Mouse (Mus musculus) E14TG2a.4 (cell line): ENCODE measurements around the gene Coa3.
A peak's percentile ranks its signal among the peaks of the same experiment; 100 is the strongest.

Source experiments
- H3K27me3 ChIP-seq: 2 replicates; pipeline ENCODE4 v1.6.1; 2014; ENCODE audit warnings: low read length, control low read depth; ENCODE audit not compliant: insufficient read depth
- H3K36me3 ChIP-seq: 2 replicates; pipeline ENCODE4 v1.6.1; 2014; ENCODE audit warnings: low read length, control low read depth; ENCODE audit not compliant: insufficient read depth
- H3K4me1 ChIP-seq: replicated peaks from 2 replicates; pipeline ENCODE4 v1.6.1; 2014; ENCODE audit warnings: low read depth, low read length, control low read depth
- H3K4me3 ChIP-seq: replicated peaks from 2 replicates; pipeline ENCODE4 v1.5.1; 2014; ENCODE audit warnings: mild to moderate bottlenecking, low read length
- H3K9me3 ChIP-seq: 2 replicates; pipeline ENCODE4 v1.6.1; 2014; ENCODE audit warnings: low read length, control low read depth
- CTCF ChIP-seq: conservative IDR thresholded peaks from 2 replicates; pipeline ENCODE4 v1.5.1; 2014; ENCODE audit warnings: low read length
- NANOG ChIP-seq: IDR thresholded peaks from 2 replicates; pipeline ENCODE4 v1.6.1; 2014; ENCODE audit warnings: borderline replicate concordance, low read length, mixed read lengths
- POU5F1 ChIP-seq: IDR thresholded peaks from 2 replicates; pipeline ENCODE4 v1.6.1; 2014; ENCODE audit warnings: low read length, borderline replicate concordance

The Coa3 gene

DNA sequence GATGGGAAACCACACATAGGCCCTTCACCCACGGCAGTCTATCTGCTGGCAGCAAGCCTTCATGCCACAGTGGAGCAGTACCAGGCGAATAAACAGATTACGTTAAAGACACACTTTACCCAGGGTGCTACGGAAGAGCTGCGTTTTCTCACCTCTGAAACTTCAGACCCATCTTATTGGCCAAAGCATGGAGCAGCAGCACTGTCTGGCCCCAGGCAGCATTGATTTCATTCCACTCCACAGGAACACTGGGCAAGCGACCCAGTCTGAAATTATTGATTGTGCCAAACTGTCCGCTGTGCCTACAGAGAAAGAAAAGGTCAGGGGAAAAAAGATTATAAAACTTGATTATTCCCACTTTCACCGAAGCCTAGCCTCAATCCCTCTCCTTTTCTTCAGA lies 12.3 kb upstream of the Coa3 start:
- H3K9me3 ChIP-seq = no peaks in the 10 kb centered on the region
- no peak overlapping the region for H3K4me3 ChIP-seq
- no peaks in the 10 kb centered on the region for H3K27me3 ChIP-seq
- H3K4me1 ChIP-seq = peaks cover 12% of the 10 kb centered on the region
- TF ChIP-seq NANOG = no peak
- TF ChIP-seq CTCF = no peak
- no peak for TF ChIP-seq POU5F1
- H3K36me3 ChIP-seq = peaks cover 95% of the 10 kb centered on the region

DNA sequence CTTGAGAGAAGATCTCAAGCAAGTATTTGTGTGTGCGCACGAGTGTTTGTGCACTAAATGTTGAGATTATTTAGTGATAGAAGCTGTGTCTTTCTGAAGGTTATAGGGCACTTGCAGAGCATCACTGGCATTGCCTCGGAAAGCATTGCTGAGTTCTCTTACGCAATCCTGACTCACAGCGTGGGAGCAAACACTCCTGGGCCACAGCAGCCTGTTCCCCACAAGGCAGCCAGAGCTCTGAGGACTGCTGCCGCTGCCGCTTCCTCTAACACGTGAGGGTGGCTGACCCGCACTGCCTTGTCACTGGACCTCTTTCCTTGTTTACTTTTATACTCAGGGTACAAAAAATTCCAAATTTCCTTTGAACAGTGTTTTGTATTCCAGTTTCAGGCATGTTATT lies 8.4 kb upstream of the Coa3 start:
- Histone ChIP-seq H3K4me3 (no peak overlapping the region), H3K36me3 (peaks cover 82% of the 10 kb centered on the region), H3K4me1 (peaks cover 15% of the 10 kb centered on the region), H3K27me3 (no peaks in the 10 kb centered on the region), H3K9me3 (no peaks in the 10 kb centered on the region)
- TF ChIP-seq NANOG (no peak), POU5F1 (no peak), CTCF (no peak)

GRCm38 (mm10) chr11:101283805-101284204 lies 4.9 kb upstream of the Coa3 start:
- Histone ChIP-seq H3K4me3 (no peak overlapping the region), H3K27me3 (peaks cover 18% of the 10 kb centered on the region), H3K36me3 (peaks cover 47% of the 10 kb centered on the region), H3K9me3 (no peaks in the 10 kb centered on the region), H3K4me1 (peaks cover 27% of the 10 kb centered on the region)
- no peak for TF ChIP-seq CTCF
- TF ChIP-seq POU5F1 = no peak
- TF ChIP-seq NANOG = no peak

- Histone ChIP-seq H3K27me3 (peaks cover 18% of the 10 kb centered on the region), H3K36me3 (peaks cover 38% of the 10 kb centered on the region), H3K4me3 (no peak overlapping the region), H3K4me1 (peaks cover 31% of the 10 kb centered on the region), H3K9me3 (no peaks in the 10 kb centered on the region)
- no peak for TF ChIP-seq POU5F1
- TF ChIP-seq NANOG = no peak
- no peak for TF ChIP-seq CTCF
Measured at GRCm38 (mm10) chr11:101282896-101283295, 4.0 kb upstream of the Coa3 start.

DNA sequence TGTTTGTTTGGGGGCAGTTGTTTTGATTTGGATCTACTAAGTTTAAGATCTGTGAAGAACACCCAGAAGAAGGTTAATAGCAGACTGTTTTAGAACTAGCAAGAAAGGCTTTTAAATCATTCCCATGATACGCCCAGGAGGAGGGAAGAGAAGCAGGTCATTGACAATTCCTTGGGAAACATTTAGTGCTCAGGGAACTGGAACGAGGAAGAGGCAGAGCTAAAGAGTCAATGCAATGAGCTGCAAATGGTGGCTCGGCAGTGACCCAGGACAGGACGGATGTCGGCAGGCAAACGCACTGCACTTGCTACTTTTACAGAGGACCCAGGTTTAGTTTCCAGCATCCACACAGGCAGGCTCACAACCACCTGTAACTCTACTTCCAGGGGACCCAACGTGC lies 1.9 kb upstream of the Coa3 start:
- peaks cover 52% of the 10 kb centered on the region for H3K4me1 ChIP-seq
- TF ChIP-seq CTCF (no peak), NANOG (no peak), POU5F1 (no peak)
- H3K4me3 ChIP-seq = no peak overlapping the region
- H3K27me3 ChIP-seq = peaks cover 32% of the 10 kb centered on the region
- H3K36me3 ChIP-seq = peaks cover 34% of the 10 kb centered on the region
- H3K9me3 ChIP-seq = no peaks in the 10 kb centered on the region

DNA sequence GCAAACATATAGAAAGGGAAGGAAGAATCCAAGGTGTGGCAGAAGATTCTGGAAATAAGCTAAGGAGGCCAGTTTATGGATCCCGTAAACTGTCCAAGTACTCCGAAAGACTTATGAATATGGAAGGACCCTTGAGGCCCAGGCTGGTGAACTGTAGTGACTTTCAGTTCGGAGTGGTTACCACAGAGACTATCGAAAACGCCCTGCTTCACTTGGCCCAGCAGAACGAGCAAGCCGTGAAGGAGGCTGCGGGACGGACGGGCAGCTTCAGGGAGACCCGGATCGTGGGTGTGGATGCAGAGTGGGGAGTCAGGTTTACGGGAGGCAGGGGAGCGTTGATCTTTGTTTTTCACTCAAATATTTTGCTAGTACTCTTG lies 267 bp upstream of the Coa3 start:
- H3K9me3 ChIP-seq = no peaks in the 10 kb centered on the region
- H3K4me3 ChIP-seq = peak overlapping the region; percentile 96
- peaks cover 44% of the 10 kb centered on the region for H3K27me3 ChIP-seq
- TF ChIP-seq POU5F1 = no peak
- TF ChIP-seq CTCF = no peak
- TF ChIP-seq NANOG = no peak
- H3K4me1 ChIP-seq = peaks cover 62% of the 10 kb centered on the region
- H3K36me3 ChIP-seq = peaks cover 22% of the 10 kb centered on the region

- H3K4me1 ChIP-seq = peaks cover 47% of the 10 kb centered on the region
- no peaks in the 10 kb centered on the region for H3K9me3 ChIP-seq
- TF ChIP-seq NANOG (no peak), CTCF (no peak), POU5F1 (no peak)
- H3K4me3 ChIP-seq = peak overlapping the region; percentile 96
- H3K36me3 ChIP-seq = peaks cover 12% of the 10 kb centered on the region
- peaks cover 52% of the 10 kb centered on the region for H3K27me3 ChIP-seq
Measured at GRCm38 (mm10) chr11:101277381-101278222, 1.3 kb downstream of the Coa3 start.

GRCm38 (mm10) chr11:101276319-101277070 lies 2.4 kb downstream of the Coa3 start:
- TF ChIP-seq POU5F1 = no peak
- TF ChIP-seq CTCF = no peak
- TF ChIP-seq NANOG = no peak
- Histone ChIP-seq H3K4me3 (peak overlapping the region; percentile 96), H3K9me3 (no peaks in the 10 kb centered on the region), H3K27me3 (peaks cover 55% of the 10 kb centered on the region), H3K4me1 (peaks cover 47% of the 10 kb centered on the region), H3K36me3 (peaks cover 12% of the 10 kb centered on the region)
